Mouse (Mus musculus) kidney, embryonic 14.5 days (tissue): ENCODE results near the gene BC049352. TPM values are rescaled to one million over a fixed set of nuclear protein-coding genes. Genes with fewer than 3 reads are reported as not detected.

Source experiments
- ATAC-seq: fragments of 200-750 bp; cut with Nextera tagmentation; 2 replicates; pipeline ENCODE4 v1.8.0; 2017; ENCODE audit warnings: moderate number of reproducible peaks, mild to moderate bottlenecking, moderate TSS enrichment, moderate library complexity; ENCODE audit not compliant: low FRiP score, low TSS enrichment
- H3K27ac ChIP-seq: fragments of 300-500 bp; sonication (generic); 2 replicates; pipeline ENCODE4 v1.5.1; 2014; ENCODE audit warnings: low read depth, mild to moderate bottlenecking, low read length, moderate library complexity, mixed read lengths
- H3K27me3 ChIP-seq: fragments of 300-500 bp; sonication (generic); 2 replicates; pipeline ENCODE4 v1.6.1; 2014; ENCODE audit warnings: mild to moderate bottlenecking, low read length; ENCODE audit not compliant: control insufficient read depth, insufficient read depth
- H3K36me3 ChIP-seq: fragments of 300-500 bp; sonication (generic); 2 replicates; pipeline ENCODE4 v1.6.1; 2014; ENCODE audit warnings: low read length, mixed read lengths; ENCODE audit not compliant: control insufficient read depth, insufficient read depth
- H3K4me1 ChIP-seq: fragments of 300-500 bp; sonication (generic); 2 replicates; pipeline ENCODE4 v1.6.1; 2014; ENCODE audit warnings: low read length, mixed read lengths; ENCODE audit not compliant: control insufficient read depth, insufficient read depth
- H3K4me2 ChIP-seq: fragments of 300-500 bp; sonication (generic); replicated peaks from 2 replicates; pipeline ENCODE4 v1.6.1; 2014; ENCODE audit warnings: low read depth, mild to moderate bottlenecking, low read length
- H3K4me3 ChIP-seq: fragments of 300-500 bp; sonication (generic); 2 replicates; pipeline ENCODE4 v1.5.1; 2014; ENCODE audit warnings: mild to moderate bottlenecking, low read length
- H3K9ac ChIP-seq: fragments of 300-500 bp; sonication (generic); 2 replicates; pipeline ENCODE4 v1.6.1; 2014; ENCODE audit warnings: low read depth, mild to moderate bottlenecking, low read length, moderate library complexity
- H3K9me3 ChIP-seq: fragments of 300-500 bp; sonication (generic); 2 replicates; pipeline ENCODE4 v1.6.1; 2016; ENCODE audit warnings: low read length; ENCODE audit not compliant: control insufficient read depth
- WGBS: fragments of 180-500 bp; shearing (Covaris S2); extraction: QIAGEN DNeasy Blood & Tissue Kit; methylation state at CpG from one replicate; pipeline ENCODE4 v1.1.7; 2014; 5-methylcytosine and 5-hydroxymethylcytosine counted together
- polyA plus RNA-seq: library from polyadenylated mRNA; unstranded; fragments of >200 nt; fragmentation: Nextera tagmentation; extraction: Ambion mirVana; gene quantifications from 2 replicates; pipeline ENCODE4 v1.2.1, GENCODE M21; 2014

BC049352 gene
- polyA plus RNA-seq, 1 experiment from 2014 or later, result not detected

GRCm38 (mm10) chr9:45251281-45251680 lies 69.5 kb downstream of the BC049352 start:
- no peak overlapping the region for H3K4me3 ChIP-seq
- H3K27me3 ChIP-seq, result no peaks in the 10 kb centered on the region
- H3K36me3 ChIP-seq, result no peaks in the 10 kb centered on the region
- no peaks in the 10 kb centered on the region for H3K9me3 ChIP-seq
- no peaks in the 10 kb centered on the region for H3K4me1 ChIP-seq
- 79% methylated on average over 3 of the region's 3 CpGs for WGBS
- H3K27ac ChIP-seq, result no peak overlapping the region
- ATAC-seq, result no peak
- no peak overlapping the region for H3K9ac ChIP-seq
- H3K4me2 ChIP-seq, result no peak overlapping the region

GRCm38 (mm10) chr9:45251990-45252389 lies 70.2 kb downstream of the BC049352 start:
- ATAC-seq, result no peak
- Histone ChIP-seq H3K27ac (no peak overlapping the region), H3K4me1 (no peaks in the 10 kb centered on the region), H3K9ac (no peak overlapping the region), H3K4me2 (no peak overlapping the region), H3K9me3 (no peaks in the 10 kb centered on the region), H3K27me3 (no peaks in the 10 kb centered on the region), H3K4me3 (no peak overlapping the region), H3K36me3 (no peaks in the 10 kb centered on the region)
- 53% methylated on average over 4 of the region's 4 CpGs for WGBS

GRCm38 (mm10) chr9:45252395-45252794 lies 70.6 kb downstream of the BC049352 start:
- Histone ChIP-seq H3K9ac (no peak overlapping the region), H3K27me3 (no peaks in the 10 kb centered on the region), H3K27ac (no peak overlapping the region), H3K4me2 (no peak overlapping the region), H3K4me1 (no peaks in the 10 kb centered on the region), H3K4me3 (no peak overlapping the region), H3K36me3 (no peaks in the 10 kb centered on the region), H3K9me3 (no peaks in the 10 kb centered on the region)
- 79% methylated on average over 6 of the region's 6 CpGs for WGBS
- no peak for ATAC-seq

- Histone ChIP-seq H3K4me3 (no peak overlapping the region), H3K27ac (no peak overlapping the region), H3K4me2 (no peak overlapping the region), H3K9me3 (no peaks in the 10 kb centered on the region), H3K9ac (no peak overlapping the region), H3K27me3 (no peaks in the 10 kb centered on the region), H3K36me3 (no peaks in the 10 kb centered on the region), H3K4me1 (no peaks in the 10 kb centered on the region)
- 35% methylated on average over 6 of the region's 6 CpGs for WGBS
- ATAC-seq, result no peak
Measured at GRCm38 (mm10) chr9:45254021-45254420, 72.2 kb downstream of the BC049352 start.

- no peak for ATAC-seq
- Histone ChIP-seq H3K27ac (no peak overlapping the region), H3K4me1 (no peaks in the 10 kb centered on the region), H3K4me2 (no peak overlapping the region), H3K27me3 (no peaks in the 10 kb centered on the region), H3K9me3 (no peaks in the 10 kb centered on the region), H3K4me3 (no peak overlapping the region), H3K36me3 (no peaks in the 10 kb centered on the region), H3K9ac (no peak overlapping the region)
- WGBS, result 69% methylated on average over 4 of the region's 4 CpGs
Measured at GRCm38 (mm10) chr9:45254605-45255004, 72.8 kb downstream of the BC049352 start.

GRCm38 (mm10) chr9:45255431-45255830 lies 73.6 kb downstream of the BC049352 start:
- H3K4me2 ChIP-seq, result no peak overlapping the region
- no peaks in the 10 kb centered on the region for H3K36me3 ChIP-seq
- H3K27ac ChIP-seq, result no peak overlapping the region
- no peaks in the 10 kb centered on the region for H3K27me3 ChIP-seq
- no peak for ATAC-seq
- WGBS, result 86% methylated on average over 4 of the region's 4 CpGs
- H3K4me1 ChIP-seq, result no peaks in the 10 kb centered on the region
- no peaks in the 10 kb centered on the region for H3K9me3 ChIP-seq
- no peak overlapping the region for H3K9ac ChIP-seq
- no peak overlapping the region for H3K4me3 ChIP-seq

- Histone ChIP-seq H3K4me1 (no peaks in the 10 kb centered on the region), H3K4me2 (no peak overlapping the region), H3K27ac (no peak overlapping the region), H3K36me3 (no peaks in the 10 kb centered on the region), H3K4me3 (no peak overlapping the region), H3K9ac (no peak overlapping the region), H3K27me3 (no peaks in the 10 kb centered on the region), H3K9me3 (no peaks in the 10 kb centered on the region)
- WGBS, result 84% methylated on average over 5 of the region's 5 CpGs
- ATAC-seq, result no peak
Measured at GRCm38 (mm10) chr9:45255967-45256366, 74.2 kb downstream of the BC049352 start.

- no peaks in the 10 kb centered on the region for H3K4me1 ChIP-seq
- H3K9me3 ChIP-seq, result no peaks in the 10 kb centered on the region
- WGBS, result 69% methylated on average over 13 of the region's 13 CpGs
- no peak overlapping the region for H3K27ac ChIP-seq
- ATAC-seq, result no peak
- H3K4me2 ChIP-seq, result no peak overlapping the region
- H3K9ac ChIP-seq, result no peak overlapping the region
- no peak overlapping the region for H3K4me3 ChIP-seq
- no peaks in the 10 kb centered on the region for H3K27me3 ChIP-seq
- H3K36me3 ChIP-seq, result no peaks in the 10 kb centered on the region
Measured at GRCm38 (mm10) chr9:45259065-45259464, 77.3 kb downstream of the BC049352 start.

GRCm38 (mm10) chr9:45261466-45261865 lies 79.7 kb downstream of the BC049352 start:
- no peak for ATAC-seq
- no peaks in the 10 kb centered on the region for H3K4me1 ChIP-seq
- H3K9ac ChIP-seq, result no peak overlapping the region
- no peak overlapping the region for H3K4me2 ChIP-seq
- H3K27ac ChIP-seq, result no peak overlapping the region
- no peaks in the 10 kb centered on the region for H3K36me3 ChIP-seq
- no peaks in the 10 kb centered on the region for H3K9me3 ChIP-seq
- no peaks in the 10 kb centered on the region for H3K27me3 ChIP-seq
- WGBS, result 67% methylated on average over 4 of the region's 4 CpGs
- no peak overlapping the region for H3K4me3 ChIP-seq

- WGBS, result 51% methylated on average over 5 of the region's 5 CpGs
- no peak for ATAC-seq
- Histone ChIP-seq H3K4me2 (no peak overlapping the region), H3K9me3 (no peaks in the 10 kb centered on the region), H3K36me3 (no peaks in the 10 kb centered on the region), H3K4me1 (no peaks in the 10 kb centered on the region), H3K27me3 (no peaks in the 10 kb centered on the region), H3K4me3 (no peak overlapping the region), H3K27ac (no peak overlapping the region), H3K9ac (no peak overlapping the region)
Measured at GRCm38 (mm10) chr9:45261872-45262271, 80.1 kb downstream of the BC049352 start.
